Mouse (Mus musculus) megakaryocyte-erythroid progenitor cell, adult 5-6 weeks (primary cell): Measurements from ENCODE around the gene Ptgs2. TPM values are rescaled to one million over a fixed set of nuclear protein-coding genes. Genes with fewer than 3 reads are reported as not detected.

Experiments used
- ATAC-seq: replicated peaks from 2 replicates; pipeline ENCODE4 v1.8.0; 2016; ENCODE audit warnings: mild to moderate bottlenecking, inconsistent platforms; ENCODE audit not compliant: severe bottlenecking, poor library complexity, low FRiP score, low TSS enrichment
- total RNA-seq, 2 experiments: library from RNA; stranded (forward) in 1 of 2; stranded (reverse) in 1 of 2; fragments of 200-1000, 215-1000 nt in 1 of 2; fragments of >200 nt in 1 of 2; fragmentation: Nextera tagmentation in 1 of 2; gene quantifications; 2 replicates each; pipeline ENCODE4 v1.2.3; 2014 to 2017

Ptgs2 gene
- total RNA-seq, 2 experiments from 2014 or later, result not detected

DNA sequence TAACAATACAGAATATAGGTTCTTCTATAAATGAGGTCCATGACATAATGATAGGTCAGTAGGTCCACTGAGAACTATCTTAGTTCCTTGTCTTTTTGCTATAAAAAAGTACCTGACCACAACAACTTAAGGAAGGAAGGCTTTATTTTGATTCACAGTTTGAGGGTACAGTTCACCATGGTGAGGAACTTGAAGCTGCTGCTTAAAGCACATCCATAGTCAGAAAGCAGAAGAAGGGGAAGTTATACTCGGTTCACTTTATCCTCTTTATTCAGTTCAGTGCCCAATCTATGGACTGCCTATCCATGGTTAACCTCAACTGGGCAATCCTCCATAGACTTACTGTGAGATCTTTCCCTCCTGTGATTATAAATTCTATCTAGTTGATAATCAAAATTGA is 43.7 kb downstream of the Ptgs2 start:
- no peak for ATAC-seq

DNA sequence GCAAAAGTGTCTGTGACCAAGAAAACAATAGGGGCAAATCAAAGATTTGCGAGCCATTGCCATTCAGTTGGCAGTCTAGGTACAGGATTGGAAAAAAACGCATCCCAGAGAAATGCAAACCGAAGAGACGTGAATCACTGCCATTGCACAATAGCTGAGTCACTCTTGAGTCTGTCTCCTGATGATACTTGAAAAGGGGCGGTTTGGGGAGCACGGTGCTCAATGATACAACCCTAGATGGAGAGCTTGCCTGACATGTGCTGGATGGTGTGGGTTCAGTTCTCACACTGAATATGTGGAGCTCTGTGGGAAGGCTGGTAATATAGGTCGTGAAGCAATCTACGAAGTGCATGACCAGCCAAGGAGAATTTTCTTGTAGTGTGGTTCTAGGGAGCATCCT is 45.2 kb downstream of the Ptgs2 start:
- ATAC-seq, result no peak

DNA sequence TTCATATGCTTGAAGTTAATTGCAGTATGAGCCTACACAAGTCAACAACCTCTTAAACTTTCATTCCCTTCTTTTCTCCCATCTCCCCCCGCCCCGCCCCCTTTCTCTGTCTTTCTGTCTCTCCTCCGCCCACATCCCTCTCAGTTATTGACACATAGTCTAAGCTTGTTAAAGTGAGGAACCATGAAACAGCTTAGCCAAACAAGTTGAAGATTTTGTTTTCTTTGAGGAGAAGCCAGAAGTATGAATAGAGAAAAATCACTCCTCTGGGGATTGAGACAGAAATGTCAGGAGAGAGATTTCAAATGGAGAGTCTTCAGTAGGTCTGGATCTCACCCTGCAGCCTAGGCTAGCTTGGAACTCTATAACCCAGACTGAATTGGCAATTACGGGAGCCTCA is 47.4 kb downstream of the Ptgs2 start:
- no peak for ATAC-seq

DNA sequence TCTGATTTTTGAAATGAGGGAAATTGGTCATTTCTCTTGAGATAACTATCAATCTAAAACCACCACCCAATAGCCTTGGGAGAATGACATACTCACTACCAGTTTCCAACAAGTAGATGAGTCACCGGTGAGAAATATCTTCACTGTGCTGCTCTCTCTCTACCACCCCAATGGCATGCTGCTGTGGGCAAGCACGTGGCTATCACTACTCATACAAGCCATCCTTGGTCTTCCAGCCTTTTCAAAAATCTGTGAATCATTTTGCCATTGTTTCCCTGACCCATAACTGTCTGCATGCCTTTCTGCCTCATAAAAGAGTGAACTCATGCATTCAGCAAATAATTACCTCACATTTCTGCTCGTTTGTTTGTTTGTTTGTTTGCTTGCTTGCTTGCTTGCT is 51.6 kb downstream of the Ptgs2 start:
- no peak for ATAC-seq

Other genes starting within 250 kb of the Ptgs2 start
- gene Pla2g4a, start 138.7 kb upstream of the Ptgs2 start, total RNA-seq (2014; fragmentation: Nextera tagmentation), result 14.5 and 16.9 TPM in 2 replicates
- 80.7 and 82.2 TPM in 2 replicates for gene Pla2g4a, start 138.7 kb upstream of the Ptgs2 start, total RNA-seq (2017)
- gene Pdc, start 219.4 kb downstream of the Ptgs2 start, total RNA-seq (2014; fragmentation: Nextera tagmentation), result not detected in 2 replicates
- not detected in 2 replicates for gene Pdc, start 219.4 kb downstream of the Ptgs2 start, total RNA-seq (2017)